Mouse (Mus musculus): ENCODE results near the gene Gstm4. TPM values are rescaled to one million over a fixed set of nuclear protein-coding genes. Genes with fewer than 3 reads are reported as not detected.

Gstm4 gene
- total and polyA plus RNA-seq, 2 experiments from 2014 or later, result 6.7 to 23.0 TPM

DNA sequence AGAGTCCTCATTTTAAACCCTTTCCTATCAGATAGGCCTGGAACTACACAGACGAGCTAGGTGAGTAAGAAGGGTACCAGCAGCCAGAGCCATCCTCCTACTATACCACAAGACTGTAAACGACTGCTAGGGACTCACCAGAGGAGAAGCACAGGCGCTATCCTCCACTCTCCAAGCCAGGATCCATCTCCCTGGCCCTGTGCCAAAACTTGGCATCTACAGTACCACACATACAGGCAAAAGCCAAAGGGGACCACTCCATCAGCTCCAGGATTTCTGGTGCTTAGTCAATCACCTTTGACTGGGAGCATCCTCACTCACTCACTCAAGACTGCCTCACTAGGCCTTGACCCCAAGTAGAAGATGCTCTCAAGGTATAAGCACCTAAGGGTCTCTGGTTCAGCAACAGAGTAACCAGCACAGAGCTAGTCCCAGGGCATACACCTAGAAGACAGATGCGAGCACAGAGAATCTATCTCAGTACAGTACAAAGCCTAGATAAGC, 39.3 kb upstream of the Gstm4 start:
- Histone ChIP-seq H3K27ac (no peak overlapping the region), H3K4me1 (ENCODE audit: insufficient read depth, low read length) (peaks cover 30% of the 10 kb centered on the region), H3K36me3 (ENCODE audit: insufficient read depth, low read length) (peaks cover 5% of the 10 kb centered on the region; the same call in 1 of the 2 replicates), H3K9me3 (ENCODE audit: low read length) (no peaks in the 10 kb centered on the region), H3K4me3 (ENCODE audit: low read length) (peak overlapping the region; percentile 51; the same call in 1 of the 2 replicates), H3K9ac (replicated peaks; ENCODE audit: low read length) (no peak overlapping the region), H3K4me2 (ENCODE audit: low read depth, low read length) (peak overlapping the region; percentile 100), H3K27me3 (ENCODE audit: insufficient read depth, low read length) (no peaks in the 10 kb centered on the region)
- ATAC-seq, result no peak
- no peak for TF ChIP-seq CTCF (IDR thresholded peaks at IDR 0.05; ENCODE audit: low read depth)
- 67% methylated on average over 4 of the region's 4 CpGs for WGBS
- no peak for DNase-seq (ENCODE audit: low spot score)

DNA sequence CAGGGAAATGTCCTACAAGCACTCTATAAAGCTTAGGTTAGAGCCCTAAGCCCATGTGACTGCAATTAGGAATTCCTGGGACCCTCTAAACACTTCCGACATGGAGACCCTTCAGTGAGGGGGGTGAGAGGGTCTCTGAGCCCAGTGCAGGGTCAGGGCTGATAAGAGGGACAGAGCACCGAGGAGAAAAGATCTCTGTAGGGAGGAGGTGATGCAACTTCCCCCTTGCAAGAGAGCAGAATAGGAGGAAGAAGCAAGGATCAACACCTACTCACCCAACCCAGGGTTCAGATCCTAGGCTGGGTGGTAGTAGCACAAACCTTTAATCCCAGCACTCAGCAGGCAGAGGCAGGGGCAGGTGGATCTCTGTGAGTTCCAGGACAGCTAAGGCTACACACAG, 38.5 kb upstream of the Gstm4 start:
- no peak overlapping the region for H3K4me2 ChIP-seq (ENCODE audit: low read depth, low read length)
- peaks cover 30% of the 10 kb centered on the region for H3K4me1 ChIP-seq (ENCODE audit: insufficient read depth, low read length)
- TF ChIP-seq CTCF (IDR thresholded peaks at IDR 0.05; ENCODE audit: low read depth), result no peak
- peak overlapping the region; percentile 56; the same call in 1 of the 2 replicates for H3K27ac ChIP-seq
- no peak overlapping the region for H3K9ac ChIP-seq (replicated peaks; ENCODE audit: low read length)
- DNase-seq (ENCODE audit: low spot score), result no peak
- 61% methylated on average over 2 of the region's 2 CpGs for WGBS
- no peaks in the 10 kb centered on the region for H3K9me3 ChIP-seq (ENCODE audit: low read length)
- H3K36me3 ChIP-seq (ENCODE audit: insufficient read depth, low read length), result peaks cover 11% of the 10 kb centered on the region
- no peaks in the 10 kb centered on the region for H3K27me3 ChIP-seq (ENCODE audit: insufficient read depth, low read length)
- no peak overlapping the region for H3K4me3 ChIP-seq (ENCODE audit: low read length)
- ATAC-seq, result no peak

DNA sequence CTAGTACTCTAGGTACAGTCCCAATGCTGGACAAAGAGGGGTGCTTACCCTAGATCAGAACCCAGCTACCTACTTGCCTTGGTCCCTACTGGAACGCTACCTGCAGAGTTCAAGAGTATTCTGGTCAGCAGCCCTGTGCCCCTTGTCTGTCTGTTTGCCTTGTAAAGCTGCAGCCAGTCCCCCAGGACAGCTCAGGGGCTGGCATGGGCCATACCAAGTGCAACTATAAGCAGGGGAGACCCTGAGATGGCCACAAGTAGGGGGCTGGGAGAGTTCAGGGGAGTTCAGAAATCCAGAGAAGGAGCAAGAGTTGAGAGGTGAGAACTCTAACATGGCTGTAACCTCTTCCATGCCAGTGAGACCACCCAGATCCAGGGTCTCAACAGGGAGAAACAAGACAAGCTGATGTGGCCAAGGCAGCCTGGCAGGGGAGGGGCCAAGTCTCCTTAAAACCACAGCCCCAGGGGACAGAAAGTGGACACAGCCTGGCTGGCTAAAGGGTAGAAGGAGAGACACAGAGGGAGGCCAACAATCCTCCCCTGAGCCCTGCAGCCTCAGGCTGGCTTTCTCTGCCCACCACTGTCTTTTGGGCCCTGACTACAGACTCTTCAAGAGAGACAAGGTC, 37.7 kb upstream of the Gstm4 start:
- no peak for TF ChIP-seq CTCF (IDR thresholded peaks at IDR 0.05; ENCODE audit: low read depth)
- no peaks in the 10 kb centered on the region for H3K9me3 ChIP-seq (ENCODE audit: low read length)
- 45% methylated on average over 1 of the region's 1 CpGs for WGBS
- peak overlapping the region; percentile 15 for H3K9ac ChIP-seq (replicated peaks; ENCODE audit: low read length)
- H3K4me2 ChIP-seq (ENCODE audit: low read depth, low read length), result peak overlapping the region; percentile 22
- H3K4me3 ChIP-seq (ENCODE audit: low read length), result no peak overlapping the region
- H3K27me3 ChIP-seq (ENCODE audit: insufficient read depth, low read length), result no peaks in the 10 kb centered on the region
- ATAC-seq (0 out of 2 replicates have a peak, but pooled peaks have one; percentile 25), DNase-seq (ENCODE audit: low spot score) (peak; percentile 59)
- H3K27ac ChIP-seq, result peak overlapping the region; percentile 56; the same call in 1 of the 2 replicates
- peaks cover 30% of the 10 kb centered on the region for H3K4me1 ChIP-seq (ENCODE audit: insufficient read depth, low read length)
- H3K36me3 ChIP-seq (ENCODE audit: insufficient read depth, low read length), result peaks cover 15% of the 10 kb centered on the region

DNA sequence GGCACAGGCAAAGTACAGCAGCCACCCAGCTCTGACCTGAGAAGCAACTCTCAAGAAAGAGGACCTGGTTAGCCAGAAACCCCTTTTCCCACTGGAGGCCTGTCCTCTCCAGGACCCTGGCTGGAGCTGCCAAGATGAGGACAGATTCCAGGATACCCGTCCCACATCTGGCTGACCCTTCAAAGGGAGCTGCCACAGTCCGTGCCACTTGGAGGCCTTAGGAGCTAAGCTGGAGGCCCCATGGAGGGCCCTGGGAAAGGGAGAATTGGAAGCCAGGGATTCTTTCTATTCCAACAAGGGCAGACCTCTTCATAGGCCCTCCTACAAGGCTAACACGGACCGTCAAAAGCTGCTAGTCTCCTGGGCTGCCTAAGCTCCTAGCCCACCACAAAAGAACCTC, 37.0 kb upstream of the Gstm4 start:
- Histone ChIP-seq H3K9me3 (ENCODE audit: low read length) (no peaks in the 10 kb centered on the region), H3K9ac (replicated peaks; ENCODE audit: low read length) (peak overlapping the region; percentile 15), H3K27ac (peak overlapping the region; percentile 56; the same call in 1 of the 2 replicates), H3K4me1 (ENCODE audit: insufficient read depth, low read length) (peaks cover 29% of the 10 kb centered on the region), H3K4me2 (ENCODE audit: low read depth, low read length) (peak overlapping the region; percentile 22), H3K27me3 (ENCODE audit: insufficient read depth, low read length) (no peaks in the 10 kb centered on the region), H3K4me3 (ENCODE audit: low read length) (no peak overlapping the region), H3K36me3 (ENCODE audit: insufficient read depth, low read length) (peaks cover 21% of the 10 kb centered on the region)
- TF ChIP-seq CTCF (IDR thresholded peaks at IDR 0.05; ENCODE audit: low read depth), result no peak
- WGBS, result 35% methylated on average over 4 of the region's 4 CpGs
- DNase-seq (ENCODE audit: low spot score) (no peak), ATAC-seq (no peak)

DNA sequence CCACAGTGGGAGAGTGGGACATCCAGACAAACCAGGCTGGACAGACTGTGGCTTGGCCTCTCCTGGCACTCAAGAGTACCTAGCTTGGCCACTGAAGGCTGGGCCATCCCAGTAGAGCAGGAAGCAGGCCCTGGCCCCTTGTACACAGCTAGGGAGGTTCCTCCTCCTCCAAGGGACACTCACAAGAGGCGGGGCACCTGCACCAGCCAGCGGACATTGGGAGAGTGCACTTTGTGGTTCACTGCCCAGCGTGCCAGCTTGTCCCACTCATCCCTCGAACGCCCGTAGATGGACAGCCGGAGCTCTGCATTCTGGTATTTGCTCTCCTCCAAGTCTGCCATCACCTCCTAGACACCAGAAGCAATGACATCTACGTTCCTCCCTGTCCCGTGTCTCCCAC, 32.1 kb upstream of the Gstm4 start:
- no peak for ATAC-seq
- Histone ChIP-seq H3K36me3 (ENCODE audit: insufficient read depth, low read length) (peaks cover 42% of the 10 kb centered on the region), H3K27ac (no peak overlapping the region), H3K27me3 (ENCODE audit: insufficient read depth, low read length) (no peaks in the 10 kb centered on the region), H3K4me2 (ENCODE audit: low read depth, low read length) (no peak overlapping the region), H3K9me3 (ENCODE audit: low read length) (no peaks in the 10 kb centered on the region), H3K9ac (replicated peaks; ENCODE audit: low read length) (no peak overlapping the region), H3K4me1 (ENCODE audit: insufficient read depth, low read length) (peaks cover 4% of the 10 kb centered on the region; the same call in 1 of the 2 replicates), H3K4me3 (ENCODE audit: low read length) (no peak overlapping the region)
- no peak for TF ChIP-seq CTCF (IDR thresholded peaks at IDR 0.05; ENCODE audit: low read depth)
- no peak for DNase-seq (ENCODE audit: low spot score)
- 89% methylated on average over 9 of the region's 9 CpGs for WGBS

DNA sequence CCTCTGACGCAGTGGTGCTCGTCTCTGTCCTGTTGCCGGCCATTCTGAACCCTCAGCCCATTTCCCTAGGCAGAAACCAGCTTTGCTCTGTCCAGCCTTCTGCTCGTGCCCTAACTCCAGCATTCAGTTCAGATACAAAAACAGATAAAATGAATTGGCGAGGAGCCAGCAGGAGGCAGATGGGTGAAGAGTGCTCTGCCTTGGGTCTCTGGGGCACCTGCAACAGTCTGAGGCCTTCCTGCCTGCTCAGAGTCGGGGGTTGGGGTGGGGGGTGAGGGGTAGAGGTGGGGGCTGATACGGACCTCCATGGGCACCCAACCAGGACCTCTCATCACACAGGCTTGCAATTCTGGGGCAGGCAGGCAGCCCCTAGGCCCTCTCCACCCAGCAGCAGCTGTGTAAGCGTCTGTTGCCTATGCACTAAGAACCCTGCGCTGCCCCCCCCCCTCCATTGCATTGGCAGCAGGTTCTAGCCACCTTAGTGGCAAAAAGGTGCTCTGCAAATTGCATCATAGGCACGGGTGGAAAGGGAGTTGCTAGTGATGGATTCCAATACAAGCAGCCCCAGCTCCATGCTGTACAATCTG, 28.4 kb upstream of the Gstm4 start:
- DNase-seq (ENCODE audit: low spot score) (peak; percentile 38), ATAC-seq (peak; percentile 63)
- Histone ChIP-seq H3K4me3 (ENCODE audit: low read length) (no peak overlapping the region), H3K27me3 (ENCODE audit: insufficient read depth, low read length) (no peaks in the 10 kb centered on the region), H3K36me3 (ENCODE audit: insufficient read depth, low read length) (peaks cover 32% of the 10 kb centered on the region), H3K27ac (no peak overlapping the region), H3K4me2 (ENCODE audit: low read depth, low read length) (no peak overlapping the region), H3K9ac (replicated peaks; ENCODE audit: low read length) (no peak overlapping the region), H3K4me1 (ENCODE audit: insufficient read depth, low read length) (no peaks in the 10 kb centered on the region), H3K9me3 (ENCODE audit: low read length) (no peaks in the 10 kb centered on the region)
- no peak for TF ChIP-seq CTCF (IDR thresholded peaks at IDR 0.05; ENCODE audit: low read depth)
- WGBS, result 58% methylated on average over 10 of the region's 10 CpGs
